15 mouse cellular contexts compared by ENCODE assay signal in the genomic region with DNA sequence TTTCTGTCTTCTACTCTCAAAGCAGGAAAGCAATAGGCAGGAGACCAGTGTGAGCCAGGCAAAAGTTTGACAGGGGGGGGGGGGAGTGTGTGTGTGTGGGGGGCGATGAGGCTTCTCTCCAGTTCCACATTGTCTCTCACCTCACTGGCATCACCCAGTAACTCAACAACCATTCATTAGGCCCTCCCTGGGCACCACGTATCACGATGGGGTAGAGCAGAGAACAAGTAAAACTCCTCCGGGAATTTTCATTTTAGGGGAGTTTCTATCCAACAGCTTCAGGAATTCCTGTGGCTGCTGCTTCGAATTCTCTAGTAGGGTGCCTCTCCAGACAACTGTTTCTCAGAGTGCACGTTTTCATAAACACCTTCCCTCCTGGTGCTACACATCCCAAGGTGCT.
DNase-seq lines count a peak whose midpoint lies in the region; ATAC-seq lines count a peak whose summit lies in the region.
"Had no signal": no experiment of that assay in that cellular context is flagged by ENCODE, and none has a peak within 500 bp of the region (broad histone marks: within the 10 kb centered on the region; RNA-seq: fewer than 3 reads in every experiment).

No protein-coding gene starts in this region.

- H3K36me3 ChIP-seq in heart, embryonic 12.5 days = no peaks in the 10 kb centered on the region
- H3K36me3 ChIP-seq in kidney, embryonic 15.5 days = no peaks in the 10 kb centered on the region
- no peaks in the 10 kb centered on the region for H3K36me3 ChIP-seq in neural tube, embryonic 12.5 days
- H3K36me3 ChIP-seq in neural tube, embryonic 15.5 days = no peaks in the 10 kb centered on the region

- H3K27ac ChIP-seq in heart, embryonic 12.5 days (ENCODE audit: poor library complexity, severe bottlenecking) = no peak overlapping the region
- H3K27ac ChIP-seq in kidney, embryonic 15.5 days = 0 out of 2 replicates have a peak overlapping the region, but pooled peaks have one; percentile 24
- no peak overlapping the region for H3K27ac ChIP-seq in neural tube, embryonic 12.5 days
- no peak overlapping the region for H3K27ac ChIP-seq in neural tube, embryonic 15.5 days (replicated peaks)

- no peak for DNase-seq in heart, postnatal 25 days (ENCODE audit: low spot score)
- no peak for DNase-seq in kidney, postnatal 14 days
- DNase-seq: adrenal gland, adult 8-10 months; cerebellum, adult 8-10 months; gastrocnemius, postnatal 25 days; liver; retina, postnatal 1 day; right cerebral cortex, postnatal 4 days; thymus, adult 2 months had no signal

- H3K4me3 ChIP-seq in heart, embryonic 12.5 days = no peak overlapping the region
- no peak overlapping the region for H3K4me3 ChIP-seq in kidney, embryonic 15.5 days (replicated peaks)
- no peak overlapping the region for H3K4me3 ChIP-seq in neural tube, embryonic 12.5 days
- no peak overlapping the region for H3K4me3 ChIP-seq in neural tube, embryonic 15.5 days (replicated peaks)
- H3K4me3 ChIP-seq: myocyte had no signal

- peaks cover 24% of the 10 kb centered on the region for H3K27me3 ChIP-seq in heart, embryonic 12.5 days (replicated peaks)
- 0 out of 2 replicates have a peak, but pooled peaks cover 5% of the 10 kb centered on the region for H3K27me3 ChIP-seq in kidney, embryonic 15.5 days
- 0 out of 2 replicates have a peak, but pooled peaks cover 7% of the 10 kb centered on the region for H3K27me3 ChIP-seq in neural tube, embryonic 12.5 days (replicated peaks)
- H3K27me3 ChIP-seq in neural tube, embryonic 15.5 days (replicated peaks) = no peaks in the 10 kb centered on the region

- H3K4me2 ChIP-seq in heart, embryonic 12.5 days = peak overlapping the region; percentile 55
- peak overlapping the region; percentile 43 for H3K4me2 ChIP-seq in kidney, embryonic 15.5 days
- H3K4me2 ChIP-seq in neural tube, embryonic 12.5 days (replicated peaks) = peak overlapping the region; percentile 31; the same call in 1 of the 2 replicates
- H3K4me2 ChIP-seq in neural tube, embryonic 15.5 days = no peak overlapping the region; the same call in 1 of the 2 replicates

- H3K4me1 ChIP-seq in heart, embryonic 12.5 days (replicated peaks) = peaks cover 16% of the 10 kb centered on the region
- peaks cover 61% of the 10 kb centered on the region for H3K4me1 ChIP-seq in kidney, embryonic 15.5 days
- peaks cover 22% of the 10 kb centered on the region for H3K4me1 ChIP-seq in neural tube, embryonic 12.5 days
- peaks cover 22% of the 10 kb centered on the region for H3K4me1 ChIP-seq in neural tube, embryonic 15.5 days

- no peaks in the 10 kb centered on the region for H3K9me3 ChIP-seq in heart, embryonic 12.5 days (replicated peaks)
- H3K9me3 ChIP-seq in kidney, embryonic 15.5 days (replicated peaks) = no peaks in the 10 kb centered on the region
- H3K9me3 ChIP-seq in neural tube, embryonic 12.5 days = no peaks in the 10 kb centered on the region
- no peaks in the 10 kb centered on the region for H3K9me3 ChIP-seq in neural tube, embryonic 15.5 days (replicated peaks)

- no peak overlapping the region for H3K9ac ChIP-seq in heart, embryonic 12.5 days
- H3K9ac ChIP-seq in kidney, embryonic 15.5 days = no peak overlapping the region
- no peak overlapping the region for H3K9ac ChIP-seq in neural tube, embryonic 12.5 days
- H3K9ac ChIP-seq in neural tube, embryonic 15.5 days (replicated peaks) = no peak overlapping the region

- WGBS in heart, embryonic 12.5 days = 26% methylated on average over 6 of the region's 6 CpGs
- WGBS in kidney, embryonic 15.5 days = 34% methylated on average over 6 of the region's 6 CpGs
- 30% methylated on average over 6 of the region's 6 CpGs for WGBS in neural tube, embryonic 12.5 days
- 31% methylated on average over 6 of the region's 6 CpGs for WGBS in neural tube, embryonic 15.5 days

- ATAC-seq in heart, embryonic 12.5 days (ENCODE audit: insufficient number of reproducible peaks, low FRiP score) = no peak
- no peak for ATAC-seq in kidney, embryonic 15.5 days (replicated peaks; ENCODE audit: low FRiP score)
- no peak for ATAC-seq in neural tube, embryonic 12.5 days (ENCODE audit: low FRiP score, low read depth)
- ATAC-seq in neural tube, embryonic 15.5 days (ENCODE audit: low FRiP score) = no peak
- ATAC-seq in erythroblast, adult 5-6 weeks (replicated peaks; ENCODE audit: low FRiP score, poor library complexity, severe bottlenecking) = no peak

- intact Hi-C loops in heart, postnatal 25 days (cut with DNase I) = no loop called here
